In genomic region chr3:146769940-146770659, GRCm38 (mm10) we compare ENCODE assay signal across 8 mouse cellular contexts. TPM values are rescaled to one million over a fixed set of nuclear protein-coding genes. Genes with fewer than 3 reads are reported as not detected.
DNase-seq lines count a peak whose midpoint lies in the region; ATAC-seq and TF ChIP-seq lines count a peak whose summit lies in the region.
"Had no signal": no experiment of that assay in that cellular context is flagged by ENCODE, and none has a peak within 500 bp of the region (broad histone marks: within the 10 kb centered on the region; RNA-seq: fewer than 3 reads in every experiment).

No protein-coding gene starts in this region.

- H3K9ac ChIP-seq in heart, embryonic 14.5 days (ENCODE audit: low read length): peak overlapping the region; percentile 68

- no peaks in the 10 kb centered on the region for H3K27me3 ChIP-seq in heart, embryonic 14.5 days (ENCODE audit: control insufficient read depth, insufficient read depth, low read length)

- H3K36me3 ChIP-seq in heart, embryonic 14.5 days (ENCODE audit: control insufficient read depth, insufficient read depth, low read length): 0 out of 2 replicates have a peak, but pooled peaks cover 4% of the 10 kb centered on the region

- H3K9me3 ChIP-seq in heart, embryonic 14.5 days (ENCODE audit: control insufficient read depth, low read length): no peaks in the 10 kb centered on the region

- no peak for TF ChIP-seq POLR2A in olfactory bulb, adult 2 months (IDR thresholded peaks at IDR 0.05; ENCODE audit: insufficient read depth, low read depth, low read length)

- peak; percentile 60 to 71 for DNase-seq in cerebellum, postnatal 10 days
- peak; percentile 57 to 73 for DNase-seq in left cerebral cortex, postnatal 14 days (ENCODE audit: low spot score in 2 of 2)
- DNase-seq in urinary bladder, postnatal 36 days (ENCODE audit: low spot score in 2 of 2): no peak
- no peak for DNase-seq in urinary bladder, postnatal 14 days (ENCODE audit: low spot score)

- TF ChIP-seq CTCF in olfactory bulb, adult 2 months (IDR thresholded peaks at IDR 0.05; ENCODE audit: insufficient read depth, low read depth, low read length): no peak

- intact Hi-C loops in left cerebral cortex, postnatal 14 days (cut with DNase I): loop anchor here (5.0 kb wide), 2 partner anchors 88 to 208 kb away; no protein-coding TSS in a partner anchor

- H3K27ac ChIP-seq in brown adipose tissue, adult 24 weeks (replicated peaks; ENCODE audit: low read depth, low read length): no peak overlapping the region
- peak overlapping the region; percentile 72 to 76; a peak in 3 of 4 replicates for H3K27ac ChIP-seq in heart, embryonic 14.5 days (replicated peaks in 1 of 2; ENCODE audit: control insufficient read depth in 1 of 2, insufficient read depth in 1 of 2, low read depth in 2 of 2, low read length in 2 of 2)
- peak overlapping the region; percentile 100 for H3K27ac ChIP-seq in olfactory bulb, adult 2 months (ENCODE audit: insufficient read depth, low read depth, low read length)

- H3K4me1 ChIP-seq in brown adipose tissue, adult 24 weeks (ENCODE audit: control insufficient read depth, insufficient read depth, insufficient read length, low read length): no peaks in the 10 kb centered on the region
- peaks cover 10 to 32% of the 10 kb centered on the region in 2 experiments for H3K4me1 ChIP-seq in heart, embryonic 14.5 days (ENCODE audit: control insufficient read depth in 2 of 2, insufficient read depth in 2 of 2, low read length in 2 of 2)
- H3K4me1 ChIP-seq in olfactory bulb, adult 2 months (ENCODE audit: control insufficient read depth, insufficient read depth, low read length): peaks cover 12% of the 10 kb centered on the region

- peak overlapping the region; percentile 39; the same call in 1 of the 2 replicates for H3K4me3 ChIP-seq in brown adipose tissue, adult 24 weeks (ENCODE audit: insufficient read depth, low read depth, low read length)
- H3K4me3 ChIP-seq in heart, embryonic 14.5 days (ENCODE audit: control insufficient read depth in 1 of 2, insufficient read depth in 1 of 2, low read depth in 1 of 2, low read length in 2 of 2): peak overlapping the region; percentile 38 to 41
- peak overlapping the region; percentile 65 for H3K4me3 ChIP-seq in olfactory bulb, adult 2 months (ENCODE audit: insufficient read depth, low read depth, low read length)
- H3K4me3 ChIP-seq: myocyte had no signal

- peak overlapping the region; percentile 79 for H3K4me2 ChIP-seq in heart, embryonic 14.5 days (ENCODE audit: low read length)

- ATAC-seq in heart, embryonic 14.5 days (ENCODE audit: insufficient number of reproducible peaks, insufficient read depth, low FRiP score, low read depth): no peak

- 9% methylated on average over 17 of the region's 17 CpGs for WGBS in heart, embryonic 14.5 days
- WGBS in olfactory bulb, adult 2 months: 10% methylated on average over 17 of the region's 17 CpGs

RNA-seq across cellular contexts. Expression of gene Prkacb, which starts 42.7 kb away (rescaled TPM):
- polyA plus RNA-seq in brown adipose tissue, adult 24 weeks (2012; ENCODE audit: insufficient read depth, insufficient read length, missing spikeins): 31.6 and 32.9 TPM in 2 replicates
- 55.2 and 59.0 TPM in 2 replicates for polyA plus RNA-seq in heart, embryonic 14.5 days (2014; fragmentation: Nextera tagmentation; extraction: Ambion mirVana)
- total RNA-seq in left cerebral cortex, postnatal 14 days (2021): 100 to 1,000 TPM; 515 to 525 TPM
- 239 and 324 TPM in 2 replicates for polyA plus RNA-seq in olfactory bulb, adult 2 months (2012; ENCODE audit: insufficient read depth, insufficient read length, low replicate concordance, missing spikeins)

Comparison
In these comparisons a context has a peak if more than half of its experiments do, and no peak if none do; other contexts are left out.
1. DNase-seq: peak in cerebellum, postnatal 10 days (2 of 2) and left cerebral cortex, postnatal 14 days (2 of 2); none in urinary bladder, postnatal 36 days (0 of 2) and urinary bladder, postnatal 14 days (single experiment).
2. Peak in every context shown above with its lines, with median percentiles within 50 percentile points of each other: H3K4me3 ChIP-seq.